8 mouse cellular contexts compared by ENCODE assay signal in the genomic region with DNA sequence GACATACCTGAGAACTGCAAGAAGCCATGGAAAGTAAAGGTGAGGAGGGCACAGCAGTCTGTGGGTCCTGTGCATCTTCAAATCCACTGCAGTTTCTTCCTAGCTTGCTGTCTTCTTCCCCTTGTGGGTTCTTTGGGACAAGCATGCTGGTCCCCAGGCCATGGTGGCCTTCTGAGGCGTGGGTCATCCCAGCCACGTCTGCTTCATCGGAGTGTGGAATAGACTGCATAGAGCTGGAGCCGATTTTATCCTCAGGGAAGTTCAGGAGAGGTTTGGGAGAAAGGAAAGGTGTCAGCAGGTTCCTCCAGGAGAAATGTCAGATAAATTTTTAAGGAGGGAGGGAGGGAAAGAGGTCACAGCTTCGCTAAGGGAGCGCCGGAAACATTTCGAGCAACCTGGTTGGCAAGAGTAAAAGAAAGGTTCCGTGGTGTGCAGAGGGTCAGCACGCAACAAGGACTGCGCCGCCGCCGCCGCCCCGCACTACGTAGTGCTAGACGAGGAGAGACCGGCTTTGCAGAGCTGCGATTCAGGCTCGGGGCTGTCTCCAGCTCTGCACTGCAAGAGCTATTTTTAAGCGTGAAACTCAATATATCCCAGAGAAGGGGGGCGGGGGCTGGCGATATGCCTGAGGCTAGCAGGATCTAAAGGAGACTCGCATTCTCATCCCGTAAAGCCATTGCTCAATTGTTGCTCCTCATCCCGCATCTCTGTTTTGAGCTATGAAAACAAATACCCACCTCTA. TPM values are rescaled to one million over a fixed set of nuclear protein-coding genes. Genes with fewer than 3 reads are reported as not detected.
DNase-seq lines count a peak whose midpoint lies in the region; ATAC-seq and TF ChIP-seq lines count a peak whose summit lies in the region.

A gene (minus strand): TSS at position 657 of the 742 bp plus-strand sequence.

- peak; percentile 81 for ATAC-seq in heart, postnatal 0 days (ENCODE audit: insufficient read depth, low read depth)
- peak; percentile 89 for ATAC-seq in neural tube, embryonic 14.5 days (ENCODE audit: low read depth)
- ATAC-seq in activated CD4-positive, CD25-positive, alpha-beta regulatory T cell, adult 4 months: no peak
- ATAC-seq in inflammation-experienced regulatory T-cells, adult 6 months: no peak

- peak within 1 kb of the TSS; percentile 75 for H3K4me2 ChIP-seq in heart, postnatal 0 days (ENCODE audit: low read depth, low read length)
- H3K4me2 ChIP-seq in neural tube, embryonic 14.5 days (ENCODE audit: low read depth, low read length): peak within 1 kb of the TSS; percentile 57

- H3K4me1 ChIP-seq in ES-Bruce4 (ENCODE audit: control insufficient read depth, insufficient read depth, low read length): no peaks in the 10 kb centered on the region
- H3K4me1 ChIP-seq in embryonic fibroblast, embryonic 13.5 days (ENCODE audit: control insufficient read depth, insufficient read depth, low read length): peaks cover 3% of the 10 kb centered on the region; the same call in 1 of the 2 replicates
- H3K4me1 ChIP-seq in heart, postnatal 0 days (ENCODE audit: control insufficient read depth, insufficient read depth): peaks cover 9% of the 10 kb centered on the region; the same call in 1 of the 2 replicates
- peaks cover 7% of the 10 kb centered on the region; the same call in 1 of the 2 replicates for H3K4me1 ChIP-seq in limb, embryonic 10.5 days
- H3K4me1 ChIP-seq in neural tube, embryonic 14.5 days (ENCODE audit: control insufficient read depth, insufficient read depth, low read length): no peaks in the 10 kb centered on the region

- no peak for TF ChIP-seq CTCF in ES-Bruce4 (IDR thresholded peaks at IDR 0.05; ENCODE audit: low read depth, low read length)
- TF ChIP-seq CTCF in embryonic fibroblast, embryonic 13.5 days (IDR thresholded peaks at IDR 0.05; ENCODE audit: borderline replicate concordance, insufficient read depth, low read length): no peak
- TF ChIP-seq CTCF in heart, postnatal 0 days (IDR thresholded peaks at IDR 0.05; ENCODE audit: low read depth): no peak

- no peak within 1 kb of the TSS for H3K9ac ChIP-seq in ES-Bruce4 (ENCODE audit: low read depth, poor library complexity, severe bottlenecking)
- peak within 1 kb of the TSS; percentile 55 for H3K9ac ChIP-seq in heart, postnatal 0 days (replicated peaks; ENCODE audit: low read depth, low read length)
- H3K9ac ChIP-seq in neural tube, embryonic 14.5 days (replicated peaks; ENCODE audit: low read depth, low read length): peak within 1 kb of the TSS; percentile 41

- TF ChIP-seq EP300 in ES-Bruce4 (IDR thresholded peaks at IDR 0.05; ENCODE audit: insufficient read depth, low read depth, low read length): no peak
- TF ChIP-seq EP300 in heart, postnatal 0 days (IDR thresholded peaks at IDR 0.05; ENCODE audit: low read depth): no peak

- H3K4me3 ChIP-seq in ES-Bruce4 (ENCODE audit: low read depth, low read length): peak within 1 kb of the TSS; percentile 32; the same call in 1 of the 2 replicates
- H3K4me3 ChIP-seq in embryonic fibroblast, embryonic 13.5 days (ENCODE audit: insufficient read depth, low read length): peak within 1 kb of the TSS; percentile 7
- H3K4me3 ChIP-seq in heart, postnatal 0 days (ENCODE audit: low read depth, low read length): peak within 1 kb of the TSS; percentile 53
- H3K4me3 ChIP-seq in limb, embryonic 10.5 days: peak within 1 kb of the TSS; percentile 50
- H3K4me3 ChIP-seq in neural tube, embryonic 14.5 days (ENCODE audit: low read depth, low read length): peak within 1 kb of the TSS; percentile 33

- WGBS in heart, postnatal 0 days: 3% methylated on average over 27 of the region's 27 CpGs
- 9% methylated on average over 27 of the region's 27 CpGs for WGBS in limb, embryonic 10.5 days
- 5% methylated on average over 27 of the region's 27 CpGs for WGBS in neural tube, embryonic 14.5 days

- no peak within 1 kb of the TSS for H3K27ac ChIP-seq in ES-Bruce4 (ENCODE audit: insufficient read depth, low read length)
- H3K27ac ChIP-seq in embryonic fibroblast, embryonic 13.5 days (ENCODE audit: insufficient read depth, low read length): no peak within 1 kb of the TSS
- H3K27ac ChIP-seq in heart, postnatal 0 days (ENCODE audit: low read depth): peak within 1 kb of the TSS; percentile 76
- peak within 1 kb of the TSS; percentile 1; the same call in 1 of the 2 replicates for H3K27ac ChIP-seq in limb, embryonic 10.5 days
- H3K27ac ChIP-seq in neural tube, embryonic 14.5 days (ENCODE audit: low read depth, low read length): peak within 1 kb of the TSS; percentile 70

- H3K9me3 ChIP-seq in ES-Bruce4 (replicated peaks; ENCODE audit: control insufficient read depth, insufficient read depth, low read length, poor library complexity, severe bottlenecking): no peaks in the 10 kb centered on the region
- H3K9me3 ChIP-seq in heart, postnatal 0 days (replicated peaks; ENCODE audit: control insufficient read depth, low read length): no peaks in the 10 kb centered on the region
- no peaks in the 10 kb centered on the region for H3K9me3 ChIP-seq in limb, embryonic 10.5 days (replicated peaks)
- H3K9me3 ChIP-seq in neural tube, embryonic 14.5 days (ENCODE audit: control insufficient read depth, low read length): no peaks in the 10 kb centered on the region

- DNase-seq in brain, adult 2 months (ENCODE audit: low read depth, low spot score): peak; percentile 88
- DNase-seq in heart, postnatal 0 days (ENCODE audit: low spot score): peak; percentile 39
- peak; percentile 55 for DNase-seq in limb, embryonic 10.5 days (ENCODE audit: low spot score)

- TF ChIP-seq POLR2A in ES-Bruce4 (IDR thresholded peaks at IDR 0.05; ENCODE audit: insufficient read depth, low read length): no peak
- no peak for TF ChIP-seq POLR2A in embryonic fibroblast, embryonic 13.5 days (IDR thresholded peaks at IDR 0.05; ENCODE audit: low read depth, low read length)

- H3K36me3 ChIP-seq in ES-Bruce4 (ENCODE audit: control insufficient read depth, insufficient read depth, low read length, poor library complexity, severe bottlenecking): no peaks in the 10 kb centered on the region
- no peaks in the 10 kb centered on the region for H3K36me3 ChIP-seq in heart, postnatal 0 days (replicated peaks; ENCODE audit: control insufficient read depth, insufficient read depth, low read length)
- H3K36me3 ChIP-seq in limb, embryonic 10.5 days: no peaks in the 10 kb centered on the region
- H3K36me3 ChIP-seq in neural tube, embryonic 14.5 days (ENCODE audit: control insufficient read depth, insufficient read depth, low read length): no peaks in the 10 kb centered on the region

- H3K27me3 ChIP-seq in ES-Bruce4 (ENCODE audit: control insufficient read depth, insufficient read depth, low read length, poor library complexity, severe bottlenecking): 0 out of 2 replicates have a peak, but pooled peaks cover 1% of the 10 kb centered on the region
- H3K27me3 ChIP-seq in heart, postnatal 0 days (ENCODE audit: control insufficient read depth, insufficient read depth, low read length): no peaks in the 10 kb centered on the region; the same call in 1 of the 2 replicates
- H3K27me3 ChIP-seq in limb, embryonic 10.5 days (ENCODE audit: low read depth, poor library complexity, severe bottlenecking): peaks cover 47% of the 10 kb centered on the region
- 0 out of 2 replicates have a peak, but pooled peaks cover 2% of the 10 kb centered on the region for H3K27me3 ChIP-seq in neural tube, embryonic 14.5 days (ENCODE audit: control insufficient read depth, insufficient read depth, low read length)

RNA-seq across cellular contexts. Expression of the gene that starts here (rescaled TPM):
- polyA plus RNA-seq in ES-Bruce4 (2011; ENCODE audit: insufficient read depth, insufficient read length, low read depth, missing spikeins): not detected in 2 replicates
- not detected in 2 replicates for polyA plus RNA-seq in embryonic fibroblast, embryonic 13.5 days (2011; ENCODE audit: insufficient read length, low read depth, missing spikeins)
- 1.6 and 1.7 TPM in 2 replicates for total RNA-seq in heart, postnatal 0 days (2014; rRNA removed; ENCODE audit: low replicate concordance)
- polyA plus RNA-seq in heart, postnatal 0 days (2015; fragmentation: Nextera tagmentation; extraction: Ambion mirVana): 2.9 TPM in 2 replicates
- not detected in 2 replicates for polyA plus RNA-seq in limb, embryonic 10.5 days (2016; fragmentation: Nextera tagmentation; extraction: Ambion mirVana)
- 4.9 and 7.2 TPM in 2 replicates for polyA plus RNA-seq in neural tube, embryonic 14.5 days (2014; fragmentation: Nextera tagmentation; extraction: Ambion mirVana)
- polyA plus RNA-seq in activated CD4-positive, CD25-positive, alpha-beta regulatory T cell, adult 4 months (2017; shearing (Covaris generic)): under 1 TPM in 1 of 2 experiments, not detected in 1; 0.07 TPM
- not detected for polyA plus RNA-seq in inflammation-experienced regulatory T-cells, adult 6 months (2017; shearing (Covaris generic))

Comparison
In these comparisons a context has a peak if more than half of its experiments do, and no peak if none do; other contexts are left out.
1. Peak in DNase-seq, H3K4me3 ChIP-seq and H3K27ac ChIP-seq in limb, embryonic 10.5 days; RNA of the gene not detected or under 1 TPM.
2. H3K27ac ChIP-seq: peak in heart, postnatal 0 days (single experiment) and neural tube, embryonic 14.5 days (single experiment); none in ES-Bruce4 (single experiment) and embryonic fibroblast, embryonic 13.5 days (single experiment).
3. ATAC-seq: peak in heart, postnatal 0 days (single experiment) and neural tube, embryonic 14.5 days (single experiment); none in activated CD4-positive, CD25-positive, alpha-beta regulatory T cell, adult 4 months (single experiment) and inflammation-experienced regulatory T-cells, adult 6 months (single experiment).
4. Peak in every context shown above with its lines, with median percentiles within 50 percentile points of each other: H3K4me3 ChIP-seq and DNase-seq.